Mouse (Mus musculus) forebrain, postnatal 0 days (tissue): ENCODE data around the gene Serpina3j. TPM values are rescaled to one million over a fixed set of nuclear protein-coding genes. Genes with fewer than 3 reads are reported as not detected.
"Not testable (repeated sequence)": the region's sequence is repeated elsewhere in the genome, so short reads cannot be mapped to it uniquely, and the experiment has no call there.

Experiments used
- ATAC-seq: fragments of 200-750 bp; cut with Nextera tagmentation; 2 replicates; pipeline ENCODE4 v1.8.0; 2017; ENCODE audit warnings: mild to moderate bottlenecking, moderate library complexity
- DNase-seq: peaks from one replicate; pipeline ENCODE4 v3.0.0-alpha.2; 2015
- H3K27ac ChIP-seq: fragments of 300-500 bp; sonication (generic); 2 replicates; pipeline ENCODE4 v1.5.1; 2014; ENCODE audit warnings: low read depth, mild to moderate bottlenecking, antibody characterized with exemption, low read length, moderate library complexity, mixed read lengths
- H3K27me3 ChIP-seq: fragments of 300-500 bp; sonication (generic); 2 replicates; pipeline ENCODE4 v1.6.1; 2014; ENCODE audit warnings: mild to moderate bottlenecking, low read length, mixed read lengths; ENCODE audit not compliant: insufficient read depth
- H3K36me3 ChIP-seq: fragments of 300-500 bp; sonication (generic); 2 replicates; pipeline ENCODE4 v1.6.1; 2014; ENCODE audit warnings: mild to moderate bottlenecking, moderate library complexity; ENCODE audit not compliant: insufficient read depth
- H3K4me1 ChIP-seq: fragments of 300-500 bp; sonication (generic); 2 replicates; pipeline ENCODE4 v1.6.1; 2014; ENCODE audit warnings: antibody characterized with exemption; ENCODE audit not compliant: insufficient read depth
- H3K4me2 ChIP-seq: fragments of 300-500 bp; sonication (generic); 2 replicates; pipeline ENCODE4 v1.6.1; 2014; ENCODE audit warnings: low read depth, mild to moderate bottlenecking, moderate library complexity
- H3K4me3 ChIP-seq: fragments of 300-500 bp; sonication (generic); 2 replicates; pipeline ENCODE4 v1.5.1; 2014; ENCODE audit warnings: low read depth, low read length, mixed read lengths
- H3K9ac ChIP-seq: fragments of 300-500 bp; sonication (generic); 2 replicates; pipeline ENCODE4 v1.6.1; 2014; ENCODE audit warnings: mild to moderate bottlenecking
- H3K9me3 ChIP-seq: fragments of 300-500 bp; sonication (generic); 2 replicates; pipeline ENCODE4 v1.6.1; 2016; ENCODE audit warnings: low read length
- CTCF ChIP-seq: sonication (generic); IDR thresholded peaks from 2 replicates; pipeline ENCODE4 v1.5.1; 2016; ENCODE audit warnings: antibody characterized with exemption, control low read depth, low read depth
- WGBS: fragments of 180-500 bp; shearing (Covaris S2); extraction: QIAGEN DNeasy Blood & Tissue Kit; methylation state at CpG from one replicate; pipeline ENCODE4 v1.1.7; 2014; 5-methylcytosine and 5-hydroxymethylcytosine counted together
- polyA plus RNA-seq: library from polyadenylated mRNA; unstranded; fragments of >200 nt; fragmentation: Nextera tagmentation; extraction: Ambion mirVana; gene quantifications from 2 replicates; pipeline ENCODE4 v1.2.1, GENCODE M21; 2015
- total RNA-seq: library from RNA; depleted of rRNA; stranded (reverse); fragments of >200 nt; gene quantifications from 2 replicates; pipeline ENCODE4 v1.2.3, GENCODE M21; 2014

The Serpina3j gene
- total and polyA plus RNA-seq, 2 experiments from 2014 or later = not detected

- no peak for TF ChIP-seq CTCF
- Histone ChIP-seq H3K27ac (no peak overlapping the region), H3K9ac (no peak overlapping the region), H3K36me3 (no peaks in the 10 kb centered on the region), H3K27me3 (no peaks in the 10 kb centered on the region), H3K4me1 (no peaks in the 10 kb centered on the region), H3K9me3 (no peaks in the 10 kb centered on the region), H3K4me3 (no peak overlapping the region), H3K4me2 (no peak overlapping the region)
- DNase-seq = no peak
- ATAC-seq = no peak
- 91% methylated on average over 2 of the region's 2 CpGs for WGBS
Measured at GRCm38 (mm10) chr12:104293963-104294362, 20.4 kb upstream of the Serpina3j start.

GRCm38 (mm10) chr12:104298049-104298448 is 16.3 kb upstream of the Serpina3j start:
- Histone ChIP-seq H3K27ac (no peak overlapping the region), H3K9ac (no peak overlapping the region), H3K36me3 (no peaks in the 10 kb centered on the region), H3K4me1 (no peaks in the 10 kb centered on the region), H3K4me2 (no peak overlapping the region), H3K27me3 (no peaks in the 10 kb centered on the region), H3K9me3 (no peaks in the 10 kb centered on the region), H3K4me3 (no peak overlapping the region)
- DNase-seq (no peak), ATAC-seq (no peak)
- WGBS = 98% methylated on average over 2 of the region's 2 CpGs
- TF ChIP-seq CTCF = no peak

GRCm38 (mm10) chr12:104305991-104306390 is 8.4 kb upstream of the Serpina3j start:
- Histone ChIP-seq H3K4me1 (no peaks in the 10 kb centered on the region), H3K27ac (no peak overlapping the region), H3K9me3 (no peaks in the 10 kb centered on the region), H3K27me3 (no peaks in the 10 kb centered on the region), H3K4me3 (no peak overlapping the region), H3K9ac (no peak overlapping the region), H3K4me2 (no peak overlapping the region), H3K36me3 (no peaks in the 10 kb centered on the region)
- TF ChIP-seq CTCF = no peak
- DNase-seq (no peak), ATAC-seq (no peak)
- 84% methylated on average over 4 of the region's 4 CpGs for WGBS

- H3K9me3 ChIP-seq = no peaks in the 10 kb centered on the region
- no peaks in the 10 kb centered on the region for H3K4me1 ChIP-seq
- no peaks in the 10 kb centered on the region for H3K27me3 ChIP-seq
- no peak for TF ChIP-seq CTCF
- H3K27ac ChIP-seq = no peak overlapping the region
- no peak overlapping the region for H3K4me3 ChIP-seq
- WGBS = 77% methylated on average over 1 of the region's 1 CpGs
- ATAC-seq (no peak), DNase-seq (no peak)
- H3K9ac ChIP-seq = no peak overlapping the region
- H3K4me2 ChIP-seq = no peak overlapping the region
- H3K36me3 ChIP-seq = no peaks in the 10 kb centered on the region
Measured at GRCm38 (mm10) chr12:104322454-104322853, 8.1 kb downstream of the Serpina3j start.

GRCm38 (mm10) chr12:104331701-104332100 is 17.3 kb downstream of the Serpina3j start:
- ATAC-seq = no peak

GRCm38 (mm10) chr12:104336873-104337272 is 22.5 kb downstream of the Serpina3j start:
- not testable (repeated sequence) for H3K4me3 ChIP-seq, ATAC-seq, H3K4me2 ChIP-seq, H3K4me1 ChIP-seq, H3K36me3 ChIP-seq, H3K27me3 ChIP-seq, H3K9ac ChIP-seq, H3K27ac ChIP-seq, DNase-seq, H3K9me3 ChIP-seq

More at GRCm38 (mm10) chr12:104331701-104332100, 17.3 kb downstream of the Serpina3j start:
- TF ChIP-seq CTCF = no peak
- no peak for DNase-seq
- WGBS = 38% methylated on average over 1 of the region's 1 CpGs
- Histone ChIP-seq H3K4me2 (no peak overlapping the region), H3K9me3 (no peaks in the 10 kb centered on the region), H3K9ac (no peak overlapping the region), H3K27ac (no peak overlapping the region), H3K4me3 (no peak overlapping the region), H3K27me3 (no peaks in the 10 kb centered on the region), H3K4me1 (no peaks in the 10 kb centered on the region), H3K36me3 (no peaks in the 10 kb centered on the region)

GRCm38 (mm10) chr12:104338226-104338625 is 23.9 kb downstream of the Serpina3j start, which contains the start of the genes Serpina3k and Serpina3m:
Serpina3k (plus strand) TSS chr12:104338486.
Serpina3m (plus strand) TSS chr12:104338486.
- not testable (repeated sequence) for H3K27me3 ChIP-seq, H3K4me3 ChIP-seq, H3K9ac ChIP-seq, H3K9me3 ChIP-seq, H3K36me3 ChIP-seq, ATAC-seq, H3K27ac ChIP-seq, DNase-seq, H3K4me2 ChIP-seq, H3K4me1 ChIP-seq
- WGBS = 91% methylated on average over 3 of the region's 3 CpGs

GRCm38 (mm10) chr12:104338705-104339104 is 24.4 kb downstream of the Serpina3j start:
- no peak for DNase-seq
- no peaks in the 10 kb centered on the region for H3K36me3 ChIP-seq
- H3K9ac ChIP-seq = no peak overlapping the region
- no peaks in the 10 kb centered on the region for H3K9me3 ChIP-seq
- H3K4me3 ChIP-seq = no peak overlapping the region
- ATAC-seq = no peak
- WGBS = 90% methylated on average over 3 of the region's 3 CpGs
- no peak for TF ChIP-seq CTCF
- H3K4me2 ChIP-seq = no peak overlapping the region
- H3K27me3 ChIP-seq = no peaks in the 10 kb centered on the region
- no peak overlapping the region for H3K27ac ChIP-seq
- no peaks in the 10 kb centered on the region for H3K4me1 ChIP-seq

GRCm38 (mm10) chr12:104342489-104342888 is 28.1 kb downstream of the Serpina3j start:
- ATAC-seq, H3K27me3 ChIP-seq, H3K4me3 ChIP-seq, H3K27ac ChIP-seq, H3K4me1 ChIP-seq, H3K4me2 ChIP-seq, H3K9ac ChIP-seq, H3K36me3 ChIP-seq, H3K9me3 ChIP-seq, DNase-seq: not testable (repeated sequence)
